Mouse (Mus musculus) liver, embryonic 11.5 days (tissue): ENCODE results near the gene Mon1a. TPM values are rescaled to one million over a fixed set of nuclear protein-coding genes. Genes with fewer than 3 reads are reported as not detected.

Experiments used
- ATAC-seq: fragments of 200-750 bp; cut with Nextera tagmentation; replicated peaks from 2 replicates; pipeline ENCODE4 v1.8.0; 2017; ENCODE audit warnings: moderate number of reproducible peaks, mild to moderate bottlenecking, moderate TSS enrichment, moderate library complexity; ENCODE audit not compliant: low FRiP score
- DNase-seq: peaks from one replicate; pipeline ENCODE4 v3.0.0-alpha.2; 2017; ENCODE audit warnings: low spot score
- H3K27ac ChIP-seq: fragments of 300-500 bp; sonication (generic); 2 replicates; pipeline ENCODE4 v1.5.1; 2014; ENCODE audit warnings: mild to moderate bottlenecking, low read depth, low read length, control low read depth
- H3K27me3 ChIP-seq: fragments of 300-500 bp; sonication (generic); replicated peaks from 2 replicates; pipeline ENCODE4 v1.6.1; 2014; ENCODE audit warnings: low read length, mixed read lengths; ENCODE audit not compliant: control insufficient read depth, insufficient read depth
- H3K36me3 ChIP-seq: fragments of 300-500 bp; sonication (generic); 2 replicates; pipeline ENCODE4 v1.6.1; 2014; ENCODE audit warnings: mild to moderate bottlenecking, low read length, moderate library complexity, mixed read lengths; ENCODE audit not compliant: control insufficient read depth, insufficient read depth
- H3K4me1 ChIP-seq: fragments of 300-500 bp; sonication (generic); replicated peaks from 2 replicates; pipeline ENCODE4 v1.6.1; 2014; ENCODE audit warnings: low read length, mixed read lengths; ENCODE audit not compliant: control insufficient read depth, insufficient read depth
- H3K4me2 ChIP-seq: fragments of 300-500 bp; sonication (generic); 2 replicates; pipeline ENCODE4 v1.6.1; 2014; ENCODE audit warnings: mild to moderate bottlenecking, control low read depth, moderate library complexity
- H3K4me3 ChIP-seq: fragments of 300-500 bp; sonication (generic); 2 replicates; pipeline ENCODE4 v1.5.1; 2014; ENCODE audit warnings: low read depth, low read length, control low read depth
- H3K9ac ChIP-seq: fragments of 300-500 bp; sonication (generic); 2 replicates; pipeline ENCODE4 v1.6.1; 2014; ENCODE audit warnings: low read depth, low read length, control low read depth
- H3K9me3 ChIP-seq: fragments of 300-500 bp; sonication (generic); 2 replicates; pipeline ENCODE4 v1.6.1; 2016; ENCODE audit warnings: low read length, inconsistent platforms, mixed read lengths; ENCODE audit not compliant: control insufficient read depth
- WGBS: fragments of 180-500 bp; shearing (Covaris S2); extraction: QIAGEN DNeasy Blood & Tissue Kit; methylation state at CpG from one replicate; pipeline ENCODE4 v1.1.7; 2014; 5-methylcytosine and 5-hydroxymethylcytosine counted together
- polyA plus RNA-seq: library from polyadenylated mRNA; unstranded; fragments of >200 nt; fragmentation: Nextera tagmentation; extraction: Ambion mirVana; gene quantifications from 2 replicates; pipeline ENCODE4 v1.2.1, GENCODE M21; 2014

Gene Mon1a
- polyA plus RNA-seq, 1 experiment from 2014 or later, result 11.0 TPM

- WGBS, result 69% methylated on average over 16 of the region's 16 CpGs
- no peak for ATAC-seq
- Histone ChIP-seq H3K9me3 (no peaks in the 10 kb centered on the region), H3K9ac (no peak overlapping the region), H3K4me3 (no peak overlapping the region), H3K4me2 (no peak overlapping the region), H3K27ac (no peak overlapping the region), H3K27me3 (no peaks in the 10 kb centered on the region; the same call in 1 of the 2 replicates), H3K36me3 (no peaks in the 10 kb centered on the region), H3K4me1 (no peaks in the 10 kb centered on the region)
- DNase-seq, result no peak
Observed at GRCm38 (mm10) chr9:107914764-107915420, 26.9 kb downstream of the Mon1a start.

- no peak for DNase-seq
- no peak for ATAC-seq
- WGBS, result 42% methylated on average over 13 of the region's 13 CpGs
- Histone ChIP-seq H3K36me3 (no peaks in the 10 kb centered on the region), H3K27ac (no peak overlapping the region), H3K4me2 (no peak overlapping the region), H3K9me3 (no peaks in the 10 kb centered on the region), H3K4me3 (no peak overlapping the region), H3K9ac (no peak overlapping the region), H3K27me3 (no peaks in the 10 kb centered on the region; the same call in 1 of the 2 replicates), H3K4me1 (no peaks in the 10 kb centered on the region)
Observed at GRCm38 (mm10) chr9:107917895-107918608, 30.1 kb downstream of the Mon1a start.

GRCm38 (mm10) chr9:107918884-107919283, 30.9 kb downstream of the Mon1a start:
- 70% methylated on average over 6 of the region's 6 CpGs for WGBS
- no peak for ATAC-seq
- peaks cover 2% of the 10 kb centered on the region for H3K27me3 ChIP-seq
- H3K9me3 ChIP-seq, result no peaks in the 10 kb centered on the region
- H3K4me1 ChIP-seq, result 0 out of 2 replicates have a peak, but pooled peaks cover 1% of the 10 kb centered on the region
- no peak overlapping the region for H3K4me3 ChIP-seq
- no peaks in the 10 kb centered on the region for H3K36me3 ChIP-seq
- H3K4me2 ChIP-seq, result no peak overlapping the region
- H3K9ac ChIP-seq, result no peak overlapping the region
- DNase-seq, result no peak
- no peak overlapping the region for H3K27ac ChIP-seq

GRCm38 (mm10) chr9:107919441-107919840, 31.5 kb downstream of the Mon1a start:
- WGBS, result 65% methylated on average over 5 of the region's 5 CpGs
- no peak overlapping the region for H3K4me2 ChIP-seq

GRCm38 (mm10) chr9:107923021-107923420, 35.1 kb downstream of the Mon1a start:
- no peaks in the 10 kb centered on the region for H3K36me3 ChIP-seq
- H3K9me3 ChIP-seq, result no peaks in the 10 kb centered on the region
- ATAC-seq (peak; percentile 58; the same call in 1 of the 2 replicates), DNase-seq (no peak)
- no peak overlapping the region for H3K4me3 ChIP-seq
- H3K4me1 ChIP-seq, result 0 out of 2 replicates have a peak, but pooled peaks cover 6% of the 10 kb centered on the region
- H3K9ac ChIP-seq, result no peak overlapping the region
- WGBS, result 32% methylated on average over 7 of the region's 7 CpGs
- H3K4me2 ChIP-seq, result no peak overlapping the region
- H3K27me3 ChIP-seq, result peaks cover 3% of the 10 kb centered on the region
- no peak overlapping the region for H3K27ac ChIP-seq

More at GRCm38 (mm10) chr9:107919441-107919840, 31.5 kb downstream of the Mon1a start:
- no peak for DNase-seq
- Histone ChIP-seq H3K9ac (no peak overlapping the region), H3K4me1 (0 out of 2 replicates have a peak, but pooled peaks cover 3% of the 10 kb centered on the region), H3K27me3 (peaks cover 3% of the 10 kb centered on the region), H3K36me3 (no peaks in the 10 kb centered on the region), H3K4me3 (no peak overlapping the region), H3K9me3 (no peaks in the 10 kb centered on the region), H3K27ac (no peak overlapping the region)
- no peak for ATAC-seq

GRCm38 (mm10) chr9:107923956-107924355, 36.0 kb downstream of the Mon1a start:
- Histone ChIP-seq H3K36me3 (no peaks in the 10 kb centered on the region), H3K4me1 (0 out of 2 replicates have a peak, but pooled peaks cover 11% of the 10 kb centered on the region), H3K27ac (no peak overlapping the region), H3K9me3 (no peaks in the 10 kb centered on the region), H3K4me2 (no peak overlapping the region), H3K27me3 (peaks cover 3% of the 10 kb centered on the region), H3K4me3 (no peak overlapping the region), H3K9ac (no peak overlapping the region)
- no peak for ATAC-seq
- no peak for DNase-seq
- 43% methylated on average over 6 of the region's 6 CpGs for WGBS

- ATAC-seq (no peak), DNase-seq (no peak)
- Histone ChIP-seq H3K9me3 (no peaks in the 10 kb centered on the region), H3K4me3 (no peak overlapping the region), H3K4me2 (no peak overlapping the region), H3K4me1 (0 out of 2 replicates have a peak, but pooled peaks cover 11% of the 10 kb centered on the region), H3K36me3 (no peaks in the 10 kb centered on the region), H3K9ac (no peak overlapping the region), H3K27me3 (peaks cover 3% of the 10 kb centered on the region), H3K27ac (no peak overlapping the region)
- 34% methylated on average over 3 of the region's 3 CpGs for WGBS
Observed at GRCm38 (mm10) chr9:107925251-107925650, 37.3 kb downstream of the Mon1a start.

GRCm38 (mm10) chr9:107926920-107927420, 39.0 kb downstream of the Mon1a start:
- 39% methylated on average over 9 of the region's 9 CpGs for WGBS
- no peak for ATAC-seq
- Histone ChIP-seq H3K27me3 (peaks cover 3% of the 10 kb centered on the region), H3K9me3 (no peaks in the 10 kb centered on the region), H3K4me1 (0 out of 2 replicates have a peak, but pooled peaks cover 11% of the 10 kb centered on the region), H3K9ac (no peak overlapping the region), H3K27ac (no peak overlapping the region), H3K4me2 (no peak overlapping the region), H3K36me3 (no peaks in the 10 kb centered on the region), H3K4me3 (no peak overlapping the region)
- no peak for DNase-seq
